Mouse (Mus musculus): ENCODE measurements around the gene Dnmt3l. TPM values are rescaled to one million over a fixed set of nuclear protein-coding genes. Genes with fewer than 3 reads are reported as not detected.
A peak's percentile ranks its signal among the peaks of the same experiment; 100 is the strongest.
"Not testable (repeated sequence)": the region's sequence is repeated elsewhere in the genome, so short reads cannot be mapped to it uniquely, and the experiment has no call there.

Gene Dnmt3l
- 10 to 100 TPM in 3 of 4 experiments, 1 to 10 TPM in 1; 4.3 to 41.2 (median 20.8) TPM for total RNA-seq (2022)

GRCm38 (mm10) chr10:78041647-78042046 lies at the start of gene Dnmt3l:
Gene Dnmt3l (plus strand): TSS chr10:78041947.
- no peak for DNase-seq

DNA sequence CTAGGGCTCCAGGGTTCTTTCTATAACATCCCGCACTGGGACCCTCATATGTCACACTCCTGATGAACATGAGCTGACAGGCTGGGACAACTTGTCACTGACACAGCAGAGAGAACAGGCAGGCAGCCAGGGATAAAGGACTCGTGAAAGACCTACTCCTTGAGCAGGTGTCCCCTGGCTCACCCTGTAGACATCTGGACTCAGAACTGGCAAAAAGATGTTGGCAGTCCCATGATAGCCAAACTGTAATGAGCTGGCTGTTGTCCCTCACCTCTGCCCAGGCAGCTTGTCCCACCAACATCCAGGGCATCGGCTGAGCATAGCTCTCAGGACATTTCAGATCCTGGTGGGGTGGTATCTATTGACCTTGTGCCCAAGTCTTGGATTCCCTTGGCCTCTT lies 46.1 kb upstream of the Dnmt3l start:
- no peak for DNase-seq

DNA sequence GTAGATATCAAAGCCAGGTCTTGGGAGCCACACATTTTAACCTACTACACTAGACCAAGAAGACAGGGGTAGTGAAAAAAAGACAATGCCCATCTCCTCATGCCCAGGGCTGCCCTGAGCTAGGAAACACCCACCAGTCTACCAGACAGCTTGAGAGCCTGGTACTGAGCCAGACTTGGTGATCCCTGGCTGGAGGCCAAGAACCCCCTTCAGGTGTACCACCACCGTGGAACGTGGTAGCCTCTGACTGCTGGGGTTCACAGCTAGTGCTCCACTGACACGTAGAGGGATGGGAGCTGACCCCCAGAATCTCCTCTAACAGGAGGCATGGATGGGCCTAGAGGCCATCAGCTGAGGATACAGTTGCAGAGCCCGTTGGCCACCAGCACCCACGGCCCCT lies 41.5 kb upstream of the Dnmt3l start:
- DNase-seq, result no peak

GRCm38 (mm10) chr10:78001796-78002195 lies 40.0 kb upstream of the Dnmt3l start:
- no peak for DNase-seq

DNA sequence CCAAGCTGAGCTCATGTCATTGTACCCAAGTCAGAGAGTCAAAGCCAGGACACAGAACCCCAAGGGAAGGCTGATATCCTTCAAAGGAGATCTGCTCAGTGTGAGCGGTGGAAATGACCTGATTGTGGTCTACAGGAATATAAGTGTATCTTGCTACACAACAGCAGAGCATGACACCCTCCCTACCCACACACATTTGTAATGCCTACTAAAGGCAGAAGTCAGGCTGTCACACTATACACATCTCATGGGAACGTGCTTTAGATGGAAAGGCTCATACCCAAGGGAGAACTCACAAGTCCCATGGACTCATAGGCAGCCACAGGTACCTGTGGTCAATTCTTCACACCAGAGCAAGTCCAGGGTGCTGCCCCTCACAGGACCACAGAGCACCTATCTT lies 39.4 kb upstream of the Dnmt3l start:
- DNase-seq, result no peak

- no peak for DNase-seq
Observed at GRCm38 (mm10) chr10:78004479-78005100, 37.2 kb upstream of the Dnmt3l start.

DNA sequence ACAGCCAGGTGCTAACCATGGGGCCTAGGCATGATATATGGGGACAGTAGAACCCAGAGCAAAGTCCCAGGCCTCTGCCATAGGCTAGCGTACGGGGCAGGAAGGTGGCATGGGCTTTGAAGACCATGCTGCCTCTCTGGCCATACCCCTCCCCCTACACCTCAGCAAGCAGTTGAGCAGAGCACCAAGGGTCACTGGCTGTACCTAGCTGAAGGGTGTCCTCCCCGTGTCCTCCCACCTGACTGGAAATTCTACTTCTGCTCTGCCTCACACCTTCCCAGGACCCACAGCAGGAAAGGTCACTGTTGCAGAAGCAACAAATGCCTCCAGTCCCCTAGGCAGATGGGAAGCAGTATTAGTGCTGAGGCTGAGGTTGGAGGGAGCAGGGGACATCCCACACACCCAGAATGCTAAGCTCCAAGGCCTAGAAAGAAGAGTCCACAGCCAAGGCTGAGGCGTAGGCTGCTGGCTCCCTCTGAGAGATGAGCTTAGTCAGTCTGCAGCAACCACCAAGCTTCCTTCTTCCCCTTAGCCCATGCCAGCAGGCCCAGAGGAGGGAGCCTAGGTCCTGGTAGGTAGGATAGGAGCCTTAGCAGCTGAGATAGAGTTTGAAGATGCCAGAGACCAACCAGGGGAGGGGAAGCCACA lies 35.8 kb upstream of the Dnmt3l start:
- DNase-seq, result no peak

GRCm38 (mm10) chr10:78007203-78007602 lies 34.5 kb upstream of the Dnmt3l start:
- DNase-seq, result no peak

- DNase-seq, result no peak
Observed at GRCm38 (mm10) chr10:78008169-78008568, 33.6 kb upstream of the Dnmt3l start.

DNA sequence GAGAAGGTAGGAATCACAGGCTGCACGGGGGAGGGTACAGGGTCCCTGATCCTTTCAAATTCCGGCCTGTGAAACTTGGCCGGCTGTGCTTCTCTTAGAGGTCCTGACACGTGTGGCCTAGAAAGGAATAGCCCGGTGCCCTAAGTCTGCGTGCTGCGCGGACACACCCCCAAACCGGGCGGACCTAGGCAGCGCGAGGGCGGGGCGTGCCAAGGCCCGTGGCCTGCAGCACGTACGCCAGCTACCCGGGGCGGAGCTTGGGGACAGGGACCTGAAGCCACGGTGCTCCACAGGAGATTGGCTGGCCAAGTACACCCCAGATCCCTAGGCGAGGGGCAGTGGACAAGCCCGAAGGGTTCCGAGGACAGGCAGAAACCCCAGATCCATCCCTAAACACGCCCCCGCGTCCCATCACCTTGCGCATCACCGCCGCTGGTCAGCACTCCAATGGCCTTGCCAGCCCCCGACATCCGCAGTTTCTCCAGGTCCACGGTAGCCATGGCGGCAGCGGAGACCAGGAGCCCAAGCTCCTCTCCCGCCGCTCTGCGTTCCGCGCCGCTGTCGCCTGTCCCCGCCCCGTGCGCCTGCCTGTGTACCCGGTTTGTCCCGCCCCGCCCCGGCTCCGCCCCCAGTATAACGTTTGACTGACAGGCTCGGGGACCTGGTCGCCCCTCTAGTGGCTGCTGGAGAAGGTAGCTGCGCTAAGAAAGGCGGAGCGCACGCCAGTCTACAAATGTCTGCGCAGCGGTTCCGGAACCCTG lies 32.4 kb upstream of the Dnmt3l start:
- DNase-seq, result peak; percentile 93

- DNase-seq, result no peak
Observed at GRCm38 (mm10) chr10:78009945-78010293, 31.8 kb upstream of the Dnmt3l start, which contains the start of gene Pfkl. Gene Pfkl (minus strand): TSS chr10:78010083.

- DNase-seq, result no peak
Observed at GRCm38 (mm10) chr10:78010335-78010734, 31.4 kb upstream of the Dnmt3l start.

DNA sequence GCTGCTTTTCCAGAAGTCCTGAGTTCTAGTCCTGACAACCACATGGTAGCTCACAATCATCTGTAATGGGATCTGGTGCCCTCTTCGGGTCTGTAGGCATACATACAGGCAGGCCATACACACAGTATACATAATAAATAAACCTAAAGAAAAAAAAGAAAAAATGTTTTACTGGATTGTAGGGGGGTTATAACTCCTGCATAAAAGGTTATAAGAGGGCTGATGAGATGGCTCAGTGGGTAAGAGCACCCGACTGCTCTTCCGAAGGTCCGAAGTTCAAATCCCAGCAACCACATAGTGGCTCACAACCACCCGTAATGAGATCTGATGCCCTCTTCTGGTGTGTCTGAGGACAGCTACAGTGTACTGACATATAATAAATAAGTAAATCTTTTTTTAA lies 30.6 kb upstream of the Dnmt3l start:
- DNase-seq, result not testable (repeated sequence)

DNA sequence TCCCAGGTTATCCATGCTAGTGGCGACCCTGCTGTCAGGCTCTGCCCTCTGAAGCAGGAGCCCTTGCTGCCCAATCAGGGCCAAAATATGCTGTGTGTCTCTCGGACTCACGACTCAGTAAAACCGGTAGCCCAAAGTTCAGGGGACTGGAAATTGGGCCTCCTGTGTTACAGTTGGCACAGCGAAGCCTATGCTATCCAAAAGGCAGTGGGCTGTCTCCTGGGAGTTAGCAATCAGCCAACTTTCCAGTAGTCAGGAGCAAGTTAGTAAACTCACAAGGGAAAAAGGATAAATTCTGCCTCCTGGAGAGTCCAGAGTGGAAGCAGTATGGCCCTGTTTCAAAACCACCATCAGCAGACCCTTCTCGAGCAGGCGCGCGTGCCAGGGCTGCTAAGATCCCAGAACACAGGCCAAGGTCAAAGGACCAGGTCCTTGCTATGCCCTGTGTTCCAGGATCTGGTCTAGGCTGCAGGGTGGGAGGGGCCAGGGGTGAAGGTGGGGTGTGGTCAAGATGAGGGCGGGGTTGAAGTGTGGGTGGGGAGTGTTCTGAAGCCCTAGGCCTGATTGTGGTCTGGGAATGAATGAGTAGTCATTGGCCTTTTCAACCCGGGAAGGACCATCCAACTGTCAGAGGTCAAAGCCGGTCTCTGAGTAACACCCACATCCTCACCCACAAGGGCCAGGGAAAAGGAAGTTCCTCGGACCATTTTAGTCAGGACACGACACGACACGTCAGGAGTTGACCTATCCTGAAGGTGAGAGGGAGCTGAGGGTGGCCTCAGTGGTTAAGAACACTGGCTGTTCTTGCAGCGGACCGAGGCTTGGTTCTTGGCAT lies 28.9 kb upstream of the Dnmt3l start:
- DNase-seq, result peak; percentile 35

DNA sequence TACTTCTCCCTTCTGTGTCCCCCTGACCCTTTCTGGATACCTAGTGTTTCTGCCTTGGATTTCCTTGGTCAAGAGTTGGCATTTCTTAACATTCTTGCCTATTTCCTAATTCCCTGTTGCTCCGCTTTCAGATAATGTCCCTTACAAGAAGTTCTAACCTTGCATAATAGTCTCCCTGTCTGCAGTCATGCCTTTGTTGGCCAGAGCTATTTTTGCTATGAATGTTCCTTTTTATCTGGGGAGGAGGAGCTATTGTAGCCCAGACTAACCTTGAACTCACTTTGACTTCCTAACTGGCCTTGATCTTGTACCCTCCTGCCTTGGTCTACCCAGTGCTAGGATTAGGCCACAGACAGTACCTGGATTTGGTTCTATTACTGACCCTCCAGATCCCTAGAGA lies 26.3 kb upstream of the Dnmt3l start:
- no peak for DNase-seq

GRCm38 (mm10) chr10:78016366-78016765 lies 25.4 kb upstream of the Dnmt3l start:
- no peak for DNase-seq

- peak; percentile 58 for DNase-seq
Observed at GRCm38 (mm10) chr10:78018797-78019203, 22.9 kb upstream of the Dnmt3l start.

GRCm38 (mm10) chr10:78019291-78019690 lies 22.5 kb upstream of the Dnmt3l start:
- no peak for DNase-seq

GRCm38 (mm10) chr10:78019984-78020383 lies 21.8 kb upstream of the Dnmt3l start:
- not testable (repeated sequence) for DNase-seq

DNA sequence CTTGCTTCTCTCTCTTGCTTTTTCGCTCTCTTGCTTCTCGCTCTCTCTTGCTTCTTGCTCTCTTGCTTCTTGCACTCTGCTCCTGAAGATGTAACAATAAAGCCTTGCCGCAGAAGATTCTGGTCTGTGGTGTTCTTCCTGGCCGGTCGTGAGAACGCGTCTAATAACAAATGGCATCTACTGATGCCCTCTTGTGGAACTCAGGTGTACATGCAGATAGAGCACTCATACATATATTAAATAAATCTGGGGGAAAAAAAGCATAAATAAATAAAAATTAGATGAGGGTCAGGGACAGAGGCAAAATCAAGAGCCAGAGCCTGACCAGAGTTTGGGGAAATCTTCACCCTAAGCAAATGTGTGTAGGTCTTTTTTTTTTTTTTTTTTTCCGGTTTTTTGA lies 16.3 kb upstream of the Dnmt3l start:
- DNase-seq, result not testable (repeated sequence)

DNA sequence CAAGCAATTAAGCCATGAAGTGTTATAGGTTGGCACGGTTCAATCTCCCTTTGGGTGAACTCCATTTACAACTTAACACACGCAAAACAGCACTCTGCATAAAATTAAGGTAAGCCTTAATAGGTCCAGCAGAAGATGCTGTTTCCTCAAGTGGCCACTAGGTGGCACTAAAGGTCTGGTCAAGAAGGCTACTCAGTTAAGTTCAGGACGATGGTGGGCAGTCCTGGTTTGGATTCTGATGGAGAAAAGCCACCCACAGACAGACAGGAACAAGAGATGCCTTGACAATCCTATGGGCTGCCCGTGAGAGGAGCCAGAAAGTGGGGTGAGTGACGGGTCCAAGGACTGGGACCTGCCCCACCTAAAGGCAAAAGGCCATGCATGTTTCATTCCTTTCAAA lies 13.6 kb upstream of the Dnmt3l start:
- peak; percentile 39 for DNase-seq

DNA sequence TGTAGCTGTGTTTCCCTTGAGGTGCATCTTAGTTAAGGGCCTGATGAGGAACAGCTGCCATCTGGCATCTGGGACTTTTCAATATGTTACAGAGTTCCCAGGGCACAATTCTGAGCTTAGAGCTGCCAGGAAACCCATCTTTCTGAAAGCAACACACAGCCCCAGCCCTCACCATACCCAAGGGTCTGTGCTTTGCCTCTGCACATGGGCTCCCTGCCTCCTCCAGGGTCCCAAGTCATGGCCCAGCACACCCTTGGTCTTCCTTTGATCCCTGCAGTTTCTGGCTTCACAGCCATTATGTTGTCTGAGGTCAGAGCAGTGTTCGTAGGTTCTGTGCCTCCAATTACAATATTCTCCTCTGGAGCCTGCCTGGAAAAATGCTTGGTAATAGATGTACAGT lies 12.7 kb upstream of the Dnmt3l start:
- DNase-seq, result no peak

GRCm38 (mm10) chr10:78031987-78032386 lies 9.8 kb upstream of the Dnmt3l start:
- DNase-seq, result no peak
